Mouse (Mus musculus) kidney, adult 2 months (tissue): Measurements from ENCODE around the gene Tha1.

ENCODE experiments used
- CTCF ChIP-seq: fragments of 200-500 bp; conservative IDR thresholded peaks from 2 replicates; pipeline ENCODE4 v1.5.1; 2011; ENCODE audit warnings: low read depth, mild to moderate bottlenecking, control low read depth, low read length, moderate library complexity, mixed read lengths; ENCODE audit not compliant: insufficient read depth, insufficient read length
- POLR2A ChIP-seq: fragments of 200-500 bp; IDR thresholded peaks from one replicate; pipeline ENCODE4 v1.6.1; 2011; ENCODE audit warnings: low read depth, low read length, control low read depth

- TF ChIP-seq POLR2A, result no peak
- no peak for TF ChIP-seq CTCF
Measured at GRCm38 (mm10) chr11:117864805-117865204, 8.5 kb downstream of the Tha1 start.
